Mouse (Mus musculus) pancreas, adult 10 weeks (tissue): ENCODE data around the gene Sgca. TPM values are rescaled to one million over a fixed set of nuclear protein-coding genes. Genes with fewer than 3 reads are reported as not detected.

Experiments used
- polyA plus RNA-seq: library from polyadenylated mRNA; stranded (reverse); fragments of 350-450 nt; fragmentation: Illumina TruSeq; extraction: RNeasy Lipid Tissue Mini Kit (QIAGEN cat#74804); gene quantifications from one replicate; pipeline ENCODE4 v1.2.3, GENCODE M21; 2015; ENCODE audit warnings: low read depth, low replicate concordance; ENCODE audit not compliant: insufficient read depth

Sgca gene
- polyA plus RNA-seq, result not detected

DNA sequence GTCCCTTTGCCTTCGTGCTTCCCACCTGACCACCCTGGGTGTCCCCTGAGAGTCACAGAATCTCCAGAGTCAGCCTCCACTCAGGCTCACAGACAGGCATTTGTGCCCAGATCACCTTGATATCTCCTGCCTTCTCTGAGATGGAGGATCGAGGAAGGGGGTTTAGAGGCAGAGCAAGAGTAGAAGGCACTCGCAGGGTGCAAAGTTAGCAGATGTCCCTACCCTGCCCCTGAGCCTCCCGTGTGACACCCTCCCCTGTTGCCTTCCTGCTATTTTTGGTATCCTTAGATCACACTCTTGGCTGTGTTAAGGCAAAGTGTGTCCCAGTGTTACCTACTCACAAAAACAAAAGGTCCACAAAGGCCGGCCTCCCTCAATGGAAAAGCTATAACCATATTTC lies at the start of gene Sgca:
Gene Sgca, minus strand, starts transcription at position 129 of the 400 bp plus-strand sequence.

DNA sequence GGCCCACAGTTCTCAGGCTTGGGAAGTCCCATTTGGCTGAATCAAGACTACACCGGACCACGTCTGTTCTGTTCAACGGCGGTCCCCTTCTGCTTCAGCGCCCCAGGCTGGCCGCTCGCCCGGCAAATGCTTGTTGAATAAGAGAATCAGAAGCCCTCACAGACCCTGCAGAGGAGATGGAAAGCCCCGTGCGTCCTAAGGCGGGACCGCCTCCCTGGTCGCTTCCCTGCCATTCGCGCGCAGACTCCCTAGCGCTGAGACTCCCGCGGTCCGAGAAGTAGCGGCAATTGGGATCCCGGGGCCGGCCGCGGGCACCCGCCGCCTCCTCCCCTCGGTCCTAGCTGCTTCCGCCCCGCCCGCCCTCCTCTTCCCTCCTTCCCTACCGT lies 33.5 kb upstream of the Sgca start, which contains the start of gene Samd14:
Gene Samd14, plus strand, starts transcription at position 251 of the 386 bp plus-strand sequence.

DNA sequence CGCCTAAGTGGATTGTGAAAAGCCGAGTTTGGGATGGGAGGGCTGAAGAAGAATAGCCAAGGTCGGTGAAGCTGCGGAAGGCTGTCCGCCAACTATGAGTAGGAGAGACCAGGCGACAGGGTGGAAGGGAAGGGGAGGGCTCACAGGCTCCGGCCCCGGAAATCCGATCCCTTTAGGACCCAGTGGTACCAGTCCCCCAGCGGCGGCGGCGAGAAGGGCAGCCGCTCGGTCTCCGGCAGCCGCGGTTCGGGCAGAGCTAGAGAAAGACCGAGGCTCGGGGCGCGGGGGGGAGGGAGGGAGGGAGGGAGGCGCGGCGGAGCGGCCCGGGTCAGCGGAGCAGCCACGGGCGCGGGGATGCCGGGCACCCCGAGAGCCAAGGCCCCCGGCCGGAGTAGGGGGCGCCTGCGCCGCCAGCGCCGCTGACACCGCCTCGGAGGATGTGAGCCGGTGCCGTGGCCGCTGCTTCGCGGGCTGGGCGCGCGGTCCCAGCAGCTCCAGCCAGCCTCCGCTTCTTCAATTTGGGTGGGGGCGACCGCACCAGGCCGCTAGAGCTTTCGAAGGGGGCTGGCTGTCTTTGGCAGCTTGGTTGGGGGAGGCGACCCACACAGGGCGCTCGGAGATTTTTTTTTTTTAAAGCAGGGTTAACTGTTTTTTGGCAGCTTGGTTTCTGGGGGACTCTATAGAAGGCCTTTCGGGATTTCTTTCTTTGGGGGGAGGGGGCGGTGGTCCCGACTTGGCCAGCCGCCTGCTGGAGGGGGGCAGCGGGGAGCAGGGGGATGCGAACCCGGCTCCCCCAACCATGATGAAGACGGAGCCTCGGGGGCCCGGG lies 14.8 kb upstream of the Sgca start, which contains the start of gene Ppp1r9b:
Gene Ppp1r9b, plus strand, starts transcription at position 287 of the 829 bp plus-strand sequence.

DNA sequence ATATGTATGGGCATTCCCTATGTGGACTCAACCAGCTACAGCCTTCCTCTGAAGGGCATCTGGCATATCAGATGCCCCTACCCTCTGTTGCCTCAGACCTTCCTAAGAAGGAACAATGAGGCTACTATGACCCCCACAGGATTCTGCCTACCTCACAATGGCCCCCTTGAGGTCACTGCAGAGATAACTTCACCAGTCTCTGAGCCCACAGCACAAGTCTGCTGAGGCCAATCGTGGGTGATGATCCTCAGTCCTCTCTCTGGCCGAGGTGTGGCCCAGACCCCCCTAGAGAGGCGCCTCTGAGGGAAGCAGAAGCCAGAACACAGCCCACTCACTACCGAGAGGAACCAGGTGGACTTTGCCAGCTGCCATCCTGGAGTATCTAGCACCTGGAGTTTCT lies 8.7 kb downstream of the Sgca start, which contains the start of gene Hils1:
Gene Hils1, plus strand, starts transcription at position 175 of the 400 bp plus-strand sequence.

DNA sequence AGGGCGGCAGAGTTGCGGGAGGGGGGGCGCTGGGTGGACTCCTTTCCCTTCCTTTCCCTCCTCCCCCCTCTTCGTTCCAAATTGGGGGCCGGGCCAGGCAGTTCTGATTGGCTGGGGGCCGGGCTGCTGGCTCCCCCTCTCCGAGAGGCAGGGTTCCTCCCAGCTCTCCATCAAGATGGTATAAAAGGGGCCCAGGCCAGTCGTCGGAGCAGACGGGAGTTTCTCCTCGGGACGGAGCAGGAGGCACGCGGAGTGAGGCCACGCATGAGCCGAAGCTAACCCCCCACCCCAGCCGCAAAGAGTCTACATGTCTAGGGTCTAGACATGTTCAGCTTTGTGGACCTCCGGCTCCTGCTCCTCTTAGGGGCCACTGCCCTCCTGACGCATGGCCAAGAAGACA lies 40.1 kb downstream of the Sgca start, which contains the start of gene Col1a1:
Gene Col1a1, plus strand, starts transcription at position 180 of the 400 bp plus-strand sequence.

Other genes starting within 250 kb of the Sgca start
- gene Cdc34b, start 234.5 kb downstream of the Sgca start, polyA plus RNA-seq, result not detected
- not detected for gene Tmem92, start 193.6 kb downstream of the Sgca start, polyA plus RNA-seq
- gene Col1a1, start 40.1 kb downstream of the Sgca start, polyA plus RNA-seq, result 30.3 TPM
- not detected for gene Hils1, start 8.7 kb downstream of the Sgca start, polyA plus RNA-seq
- 14.5 TPM for gene Ppp1r9b, start 14.7 kb upstream of the Sgca start, polyA plus RNA-seq
- gene Samd14, start 33.6 kb upstream of the Sgca start, polyA plus RNA-seq, result 1.2 TPM
- gene Pdk2, start 65.0 kb upstream of the Sgca start, polyA plus RNA-seq, result 9.8 TPM
- 9.4 TPM for gene Itga3, start 100.5 kb upstream of the Sgca start, polyA plus RNA-seq
- not detected for gene Dlx3, start 143.8 kb upstream of the Sgca start, polyA plus RNA-seq
- gene Dlx4, start 169.9 kb upstream of the Sgca start, polyA plus RNA-seq, result not detected